Mouse (Mus musculus): ENCODE measurements at regions not wholly inside any gene's neighbourhood (a gene's known extent, or its start where the extent isn't known, plus 50 kb on each side); places are given as distances from the start of the nearest gene placed in this dataset.

DNA sequence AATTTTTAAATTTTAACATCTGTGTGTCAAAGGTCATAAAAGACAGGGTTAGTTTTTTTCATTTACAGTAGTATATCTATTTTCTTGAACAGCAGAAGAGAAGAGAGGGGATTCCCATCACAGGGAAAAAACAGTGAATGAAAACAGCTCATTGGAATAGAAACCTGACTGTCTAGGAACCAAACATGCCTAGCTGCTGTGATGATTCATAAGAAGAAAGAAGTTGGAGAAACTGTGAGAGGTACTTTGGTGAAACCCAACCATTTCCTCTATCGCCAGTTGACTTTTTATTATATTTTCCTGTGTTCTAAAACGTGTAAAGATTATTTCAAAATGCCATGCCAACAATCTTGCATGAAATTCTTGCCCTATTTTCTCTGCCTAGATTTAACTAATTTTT is 123.8 kb downstream of the Dkk1 start:
- no peak for DNase-seq (ENCODE audit: low spot score)
- intact Hi-C loops (cut with DNase I): loop anchor here (5.0 kb wide), 1 partner anchor 127 kb away; no protein-coding TSS in a partner anchor

DNA sequence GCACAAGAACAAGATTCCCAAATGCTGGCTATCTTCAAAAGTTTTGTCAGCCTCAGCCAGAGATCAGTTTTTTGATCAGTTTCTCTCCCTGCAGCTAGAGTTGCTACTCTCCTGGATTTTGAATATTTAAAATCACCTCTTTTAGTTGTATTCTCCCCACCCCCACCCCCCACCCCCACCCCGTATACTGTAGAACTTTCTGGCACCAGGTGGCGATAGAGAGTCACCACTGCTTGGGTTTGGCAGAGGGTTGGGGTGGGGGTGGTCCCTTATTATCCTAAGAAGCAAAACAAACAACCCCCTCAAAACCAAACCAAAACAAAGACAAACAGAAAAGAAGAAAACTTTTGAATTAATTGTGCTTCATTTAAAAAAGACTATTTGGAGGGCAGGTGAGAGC is 122.0 kb downstream of the Dkk1 start:
- no peak for DNase-seq (ENCODE audit: low spot score)
- intact Hi-C loops (cut with DNase I): loop anchor here (5.0 kb wide), 1 partner anchor 125 kb away; no protein-coding TSS in a partner anchor

DNA sequence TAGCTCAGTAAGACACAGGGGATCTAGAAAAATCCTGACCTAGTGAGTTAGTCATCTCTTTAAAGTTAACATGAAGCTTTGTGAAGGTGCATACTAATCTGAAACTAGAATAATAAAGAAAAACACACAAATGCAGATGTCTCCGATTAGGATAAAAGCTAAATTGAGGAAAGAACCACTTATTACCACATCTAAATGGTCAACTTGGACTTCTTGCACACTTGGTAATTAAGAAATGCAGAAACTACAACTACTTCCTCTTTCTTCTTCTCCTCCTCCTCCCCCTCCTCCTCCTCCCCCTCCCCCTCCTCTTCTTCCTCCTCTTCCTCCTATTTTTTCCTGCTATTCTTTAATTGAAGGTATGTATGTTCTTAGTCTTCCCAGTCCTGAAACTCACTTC is 116.3 kb downstream of the Dkk1 start:
- intact Hi-C loops (cut with DNase I): no loop called here
- no peak for DNase-seq (ENCODE audit: low spot score)

DNA sequence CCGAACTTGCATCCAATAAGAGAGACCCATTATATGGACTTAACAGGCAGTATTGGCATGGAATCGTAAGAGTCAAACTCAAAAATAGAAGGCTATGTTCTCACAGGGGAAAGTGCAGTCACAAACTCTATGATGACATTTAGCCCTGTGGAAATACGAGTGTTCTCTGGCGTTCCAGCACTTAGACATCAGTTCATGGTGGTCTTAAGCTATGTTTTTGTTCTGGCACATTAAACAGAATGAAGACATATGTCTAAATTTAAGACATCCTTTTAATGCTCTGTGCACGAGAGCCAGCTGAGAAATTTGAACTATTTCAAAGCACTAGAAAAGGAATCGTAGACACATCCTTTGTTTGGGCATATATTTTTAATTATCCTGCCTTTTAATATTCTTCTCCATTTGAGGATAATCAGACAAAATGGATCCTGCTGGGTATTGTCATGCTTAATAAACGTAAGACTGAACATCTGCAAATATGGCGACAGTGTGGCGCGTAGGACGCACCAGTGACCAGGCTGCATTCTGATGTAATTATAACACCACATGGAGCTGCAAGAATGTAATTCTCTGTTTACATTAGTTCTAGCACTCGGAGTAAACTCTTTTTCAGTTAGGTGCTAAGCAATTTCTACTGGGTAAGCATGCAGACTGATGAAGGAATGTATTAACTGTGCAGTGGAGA is 114.3 kb downstream of the Dkk1 start:
- intact Hi-C loops (cut with DNase I): no loop called here
- no peak for DNase-seq (ENCODE audit: low spot score)

DNA sequence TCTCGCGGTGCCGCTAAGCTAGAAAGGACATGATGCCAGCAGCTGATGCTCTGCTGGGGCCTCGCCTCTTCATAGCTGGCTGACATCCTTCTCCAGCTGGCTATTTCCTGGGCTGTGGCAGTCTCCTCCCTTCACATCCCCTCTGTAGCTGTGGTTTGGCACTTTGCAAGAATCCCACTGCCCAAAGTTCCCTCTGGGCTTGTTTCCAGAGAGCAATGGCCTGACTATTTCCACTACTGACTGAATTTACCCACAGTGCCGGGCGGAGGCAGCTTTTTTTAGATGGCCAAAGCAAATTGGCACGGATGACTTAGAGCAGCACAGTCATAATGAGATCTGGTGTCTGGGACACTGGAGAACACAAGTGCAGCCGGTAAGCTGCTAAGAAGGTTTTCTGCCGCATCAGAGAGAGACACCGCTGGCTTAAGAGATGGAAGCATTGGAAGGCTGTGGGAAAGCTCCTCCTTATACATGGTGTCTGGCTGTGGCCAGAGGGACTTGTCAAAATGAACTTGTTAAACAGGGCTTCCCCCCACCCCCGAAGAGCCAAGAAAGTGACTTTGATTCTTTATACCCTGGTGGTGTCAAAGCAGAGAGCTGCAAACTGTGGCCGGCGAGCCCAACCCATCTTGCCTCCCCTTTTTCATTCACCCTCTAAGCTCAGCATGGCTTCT is 98.5 kb downstream of the Dkk1 start:
- no peak for DNase-seq (ENCODE audit: low spot score)
- intact Hi-C loops (cut with DNase I): no loop called here

DNA sequence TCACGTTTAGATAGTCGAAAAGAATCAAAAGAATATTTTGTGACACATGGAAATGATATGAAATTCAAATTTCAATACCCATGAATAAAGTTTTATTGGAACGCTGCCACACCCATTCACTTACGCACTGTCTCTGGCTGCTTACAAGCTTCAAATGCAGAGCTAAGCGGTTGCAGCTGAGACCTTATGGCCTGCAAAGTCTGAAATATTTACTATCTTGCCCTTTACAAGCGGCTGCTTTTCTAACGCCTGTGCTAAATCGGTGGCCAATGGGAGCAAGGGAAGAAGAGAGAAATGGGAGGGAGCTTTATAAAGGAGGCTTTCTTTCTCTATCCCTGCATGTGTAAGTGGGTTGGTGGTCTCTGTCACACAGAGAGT is 97.9 kb downstream of the Dkk1 start:
- intact Hi-C loops (cut with DNase I): no loop called here
- DNase-seq (ENCODE audit: low spot score): no peak

DNA sequence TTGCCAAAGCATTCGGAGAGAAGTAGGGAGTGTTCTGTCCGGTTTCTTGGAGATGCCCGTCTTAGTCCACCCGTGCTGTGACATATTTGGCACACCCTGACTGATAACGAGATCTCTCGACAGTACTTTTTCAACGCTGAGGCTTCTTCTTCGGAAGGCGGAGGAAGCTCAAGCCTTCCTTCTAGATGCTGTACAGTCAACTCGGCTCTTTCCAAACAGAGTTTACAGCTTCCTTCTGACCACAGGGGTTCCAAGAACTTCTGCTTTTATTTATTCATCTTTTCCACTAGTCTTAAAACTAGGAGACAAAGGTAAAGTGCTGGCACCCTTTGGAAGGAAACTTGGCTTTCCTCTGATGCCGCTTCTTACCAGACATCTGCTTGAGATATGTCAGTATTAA is 96.8 kb downstream of the Dkk1 start:
- intact Hi-C loops (cut with DNase I): no loop called here
- DNase-seq (ENCODE audit: low spot score): no peak

DNA sequence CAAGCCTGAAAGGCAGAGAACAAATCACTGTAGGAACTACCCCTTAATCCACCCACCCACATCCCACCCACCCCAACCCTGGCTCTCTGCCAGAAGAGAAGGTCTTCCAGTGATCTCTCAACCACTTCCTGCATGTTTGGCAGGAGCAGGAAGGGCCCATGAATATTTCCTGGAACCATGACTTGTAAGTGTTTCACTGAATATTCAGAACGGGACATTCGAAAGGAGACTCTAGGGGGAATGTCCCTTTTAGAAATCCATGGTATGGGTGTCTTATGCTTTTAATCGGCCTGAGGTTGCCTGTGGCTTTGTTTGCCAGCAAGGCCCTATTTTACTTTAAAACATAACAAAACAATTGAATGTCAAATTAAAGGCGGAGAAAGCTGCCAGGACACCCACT is 66.0 kb downstream of the Dkk1 start:
- intact Hi-C loops (cut with DNase I): no loop called here

DNA sequence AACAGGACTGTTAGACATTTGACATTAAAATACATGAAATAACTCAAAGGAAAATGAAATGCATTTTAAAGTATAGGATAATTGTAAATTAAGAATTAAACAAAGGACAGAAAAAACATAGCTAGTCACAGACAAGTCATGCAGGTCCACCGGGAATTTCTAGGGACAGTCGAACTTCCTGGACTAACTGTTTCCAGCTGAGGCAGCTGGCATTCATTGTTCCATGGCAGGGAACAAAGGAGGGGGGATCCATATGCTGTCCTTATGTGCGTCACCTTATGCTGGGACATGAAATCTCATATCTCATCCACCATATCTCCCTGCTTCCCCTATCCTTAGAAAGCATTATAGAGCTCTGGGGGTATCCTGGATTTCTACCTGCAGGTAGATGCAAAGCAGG is 59.7 kb downstream of the Dkk1 start:
- intact Hi-C loops (cut with DNase I): no loop called here
- DNase-seq (ENCODE audit: low spot score): no peak

More for the DNA sequence above, 66.0 kb downstream of the Dkk1 start:
- no peak for DNase-seq (ENCODE audit: low spot score)

DNA sequence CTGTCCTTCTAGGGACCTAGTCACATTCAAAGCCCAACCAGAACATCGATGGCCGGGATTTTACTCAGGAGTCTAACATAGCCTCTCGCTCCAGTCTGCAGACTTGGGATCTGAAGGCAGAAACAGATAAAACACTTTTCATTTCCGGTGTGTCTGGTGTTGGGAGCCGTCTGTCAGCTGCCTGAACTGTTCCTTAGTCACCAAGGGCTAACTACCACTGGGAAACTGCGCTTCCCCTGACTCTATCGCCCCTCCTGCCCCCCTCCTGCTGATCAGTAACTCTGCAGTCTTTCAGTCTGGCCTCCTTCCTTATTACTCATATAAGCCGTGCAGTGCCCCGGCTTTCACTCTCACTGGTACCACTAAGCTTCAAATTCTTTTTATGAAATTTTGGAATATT is 58.5 kb downstream of the Dkk1 start:
- no peak for DNase-seq (ENCODE audit: low spot score)
- intact Hi-C loops (cut with DNase I): no loop called here

All from heart, postnatal 25 days (tissue).